Mouse (Mus musculus) limb, embryonic 14.5 days (tissue): ENCODE results near the gene Nek5. TPM values are rescaled to one million over a fixed set of nuclear protein-coding genes. Genes with fewer than 3 reads are reported as not detected.
A peak's percentile ranks its signal among the peaks of the same experiment; 100 is the strongest.

Source experiments
- ATAC-seq: fragments of 200-750 bp; cut with Nextera tagmentation; 2 replicates; pipeline ENCODE4 v1.8.0; 2017; ENCODE audit warnings: low read depth, moderate number of reproducible peaks, moderate TSS enrichment; ENCODE audit not compliant: low FRiP score
- DNase-seq: peaks from one replicate; pipeline ENCODE4 v3.0.0-alpha.2; 2015; ENCODE audit warnings: low spot score
- H3K27ac ChIP-seq: fragments of 300-500 bp; sonication (generic); replicated peaks from 2 replicates; pipeline ENCODE4 v1.5.1; 2014; ENCODE audit warnings: low read depth, mild to moderate bottlenecking, low read length, moderate library complexity, mixed read lengths
- H3K27me3 ChIP-seq: fragments of 300-500 bp; sonication (generic); 2 replicates; pipeline ENCODE4 v1.6.1; 2014; ENCODE audit warnings: low read length, mixed read lengths; ENCODE audit not compliant: control insufficient read depth, insufficient read depth
- H3K36me3 ChIP-seq: fragments of 300-500 bp; sonication (generic); 2 replicates; pipeline ENCODE4 v1.6.1; 2014; ENCODE audit warnings: mild to moderate bottlenecking, low read length, moderate library complexity, mixed read lengths; ENCODE audit not compliant: control insufficient read depth, insufficient read depth
- H3K4me1 ChIP-seq: fragments of 300-500 bp; sonication (generic); 2 replicates; pipeline ENCODE4 v1.6.1; 2014; ENCODE audit warnings: antibody characterized with exemption, low read length, mixed read lengths; ENCODE audit not compliant: control insufficient read depth, insufficient read depth
- H3K4me2 ChIP-seq: fragments of 300-500 bp; sonication (generic); replicated peaks from 2 replicates; pipeline ENCODE4 v1.6.1; 2014; ENCODE audit warnings: low read depth, mild to moderate bottlenecking, low read length, moderate library complexity; ENCODE audit not compliant: severe bottlenecking
- H3K4me3 ChIP-seq: fragments of 300-500 bp; sonication (generic); replicated peaks from 2 replicates; pipeline ENCODE4 v1.5.1; 2014; ENCODE audit warnings: low read length
- H3K9ac ChIP-seq: fragments of 300-500 bp; sonication (generic); 2 replicates; pipeline ENCODE4 v1.6.1; 2014; ENCODE audit warnings: mild to moderate bottlenecking, low read depth, low read length, moderate library complexity; ENCODE audit not compliant: severe bottlenecking
- H3K9me3 ChIP-seq: fragments of 300-500 bp; sonication (generic); 2 replicates; pipeline ENCODE4 v1.6.1; 2016; ENCODE audit warnings: low read length; ENCODE audit not compliant: control insufficient read depth
- POLR2A ChIP-seq: fragments of 200-500 bp; IDR thresholded peaks from 2 replicates; pipeline ENCODE4 v1.8.0; 2012; ENCODE audit warnings: inconsistent platforms, mild to moderate bottlenecking, moderate library complexity, borderline replicate concordance; ENCODE audit not compliant: insufficient read depth, insufficient read length; ENCODE audit errors: extremely low read depth
- WGBS: fragments of 180-500 bp; shearing (Covaris S2); extraction: QIAGEN DNeasy Blood & Tissue Kit; methylation state at CpG from one replicate; pipeline ENCODE4 v1.1.7; 2014; 5-methylcytosine and 5-hydroxymethylcytosine counted together
- polyA plus RNA-seq, 2 experiments: library from polyadenylated mRNA; depleted of rRNA in 1 of 2; stranded (reverse) in 1 of 2; unstranded in 1 of 2; fragments of >200 nt; fragmentation: Nextera tagmentation in 1 of 2; extraction: Ambion mirVana in 1 of 2; gene quantifications; 2 replicates each; pipeline versions ENCODE4 v1.2.1 to v1.2.3; 2012 to 2014

Nek5 gene
- polyA plus RNA-seq, 2 experiments: 0.15 to 0.26 TPM

- ATAC-seq: no peak
- TF ChIP-seq POLR2A: no peak
- Histone ChIP-seq H3K4me1 (no peaks in the 10 kb centered on the region), H3K9me3 (no peaks in the 10 kb centered on the region), H3K27me3 (no peaks in the 10 kb centered on the region), H3K36me3 (peaks cover 5% of the 10 kb centered on the region; the same call in 1 of the 2 replicates), H3K4me3 (no peak overlapping the region), H3K27ac (no peak overlapping the region), H3K9ac (no peak overlapping the region), H3K4me2 (no peak overlapping the region)
- 73% methylated on average over 5 of the region's 5 CpGs for WGBS
- no peak for DNase-seq
These were observed 9.9 kb upstream of the Nek5 start for GRCm38 (mm10) chr8:22134750-22135135.

DNA sequence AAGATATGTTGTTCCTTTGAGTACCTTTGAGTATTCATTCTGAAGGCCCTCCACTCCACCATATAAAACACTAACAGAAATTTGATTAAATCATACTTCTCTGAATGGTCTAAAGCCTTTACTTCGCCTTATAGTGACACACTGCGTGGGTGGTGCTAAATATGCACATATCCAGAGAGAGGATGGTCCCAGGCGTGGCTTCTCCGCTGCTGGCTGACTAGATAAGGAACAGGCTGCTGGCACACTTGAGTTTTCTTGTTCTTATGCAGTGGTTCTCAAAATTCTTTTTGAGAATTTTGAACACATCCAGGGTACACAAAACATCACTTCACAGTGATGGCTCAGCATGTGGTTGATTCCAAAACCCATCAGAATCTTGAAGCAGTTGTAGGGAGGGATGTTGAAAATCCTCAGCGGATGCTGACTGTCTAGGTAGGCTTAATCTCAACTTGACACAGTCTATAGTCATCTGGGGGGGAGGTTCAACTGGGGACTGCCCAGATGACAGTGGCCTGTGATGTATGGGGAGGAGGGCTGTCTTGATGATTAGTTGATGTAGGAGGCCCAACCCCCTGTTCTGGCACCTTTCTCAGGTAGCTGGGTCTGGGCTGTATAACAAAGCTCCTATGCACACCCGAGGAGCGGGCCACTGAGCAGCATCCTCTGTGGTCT, 9.4 kb upstream of the Nek5 start:
- Histone ChIP-seq H3K9ac (no peak overlapping the region), H3K4me2 (no peak overlapping the region), H3K27me3 (no peaks in the 10 kb centered on the region), H3K27ac (no peak overlapping the region), H3K9me3 (no peaks in the 10 kb centered on the region), H3K4me1 (no peaks in the 10 kb centered on the region), H3K4me3 (no peak overlapping the region), H3K36me3 (peaks cover 5% of the 10 kb centered on the region; the same call in 1 of the 2 replicates)
- WGBS: 94% methylated on average over 7 of the region's 7 CpGs
- ATAC-seq (no peak), DNase-seq (no peak)
- TF ChIP-seq POLR2A: no peak

GRCm38 (mm10) chr8:22132062-22132461, 7.2 kb upstream of the Nek5 start:
- no peaks in the 10 kb centered on the region for H3K4me1 ChIP-seq
- TF ChIP-seq POLR2A: no peak
- H3K27me3 ChIP-seq: no peaks in the 10 kb centered on the region
- H3K9ac ChIP-seq: no peak overlapping the region
- no peak overlapping the region for H3K4me3 ChIP-seq
- no peak overlapping the region for H3K27ac ChIP-seq
- no peaks in the 10 kb centered on the region for H3K9me3 ChIP-seq
- peak; percentile 5 for DNase-seq
- no peak overlapping the region for H3K4me2 ChIP-seq
- WGBS: 82% methylated on average over 12 of the region's 12 CpGs
- no peak for ATAC-seq
- H3K36me3 ChIP-seq: peaks cover 18% of the 10 kb centered on the region; the same call in 1 of the 2 replicates

DNA sequence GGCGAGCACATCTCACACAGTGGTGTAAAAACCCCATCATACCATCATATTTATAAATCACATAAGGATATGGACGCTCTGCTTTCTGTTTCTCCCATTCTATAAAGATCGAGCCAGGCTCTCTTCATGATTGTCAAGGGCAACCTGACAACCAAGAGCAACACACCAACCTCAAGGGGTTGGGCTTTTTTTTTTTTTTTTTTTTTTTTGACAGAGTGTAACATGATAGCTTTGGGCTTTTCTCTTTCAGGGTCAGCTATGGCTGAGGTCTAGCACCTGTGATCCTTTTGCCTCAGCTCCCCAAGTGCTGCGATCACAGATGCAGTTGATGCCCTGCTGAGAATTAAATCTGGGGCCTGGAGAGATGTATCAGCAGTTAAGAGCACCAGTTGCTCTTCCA, 17.8 kb downstream of the Nek5 start:
- WGBS: 73% methylated on average over 4 of the region's 4 CpGs

GRCm38 (mm10) chr8:22091568-22091967, 33.3 kb downstream of the Nek5 start:
- H3K4me1 ChIP-seq: no peaks in the 10 kb centered on the region
- DNase-seq: no peak

More for the DNA sequence above, 17.8 kb downstream of the Nek5 start:
- Histone ChIP-seq H3K9me3 (no peaks in the 10 kb centered on the region), H3K27ac (no peak overlapping the region), H3K4me1 (no peaks in the 10 kb centered on the region), H3K9ac (no peak overlapping the region), H3K27me3 (no peaks in the 10 kb centered on the region), H3K36me3 (no peaks in the 10 kb centered on the region), H3K4me3 (no peak overlapping the region), H3K4me2 (no peak overlapping the region)
- DNase-seq: no peak
- ATAC-seq: no peak
- TF ChIP-seq POLR2A: no peak

More at GRCm38 (mm10) chr8:22091568-22091967, 33.3 kb downstream of the Nek5 start:
- Histone ChIP-seq H3K9me3 (no peaks in the 10 kb centered on the region), H3K4me3 (no peak overlapping the region), H3K9ac (no peak overlapping the region), H3K27me3 (no peaks in the 10 kb centered on the region), H3K27ac (no peak overlapping the region), H3K36me3 (no peaks in the 10 kb centered on the region), H3K4me2 (no peak overlapping the region)
- no peak for TF ChIP-seq POLR2A
- ATAC-seq: no peak
- WGBS: 41% methylated on average over 8 of the region's 8 CpGs
